Mouse (Mus musculus): ENCODE data around the gene Rfc5.

GRCm38 (mm10) chr5:117397371-117397770 lies 8.5 kb upstream of the Rfc5 start:
- TF ChIP-seq CTCF (IDR thresholded peaks at IDR 0.05; ENCODE audit: control insufficient read depth, insufficient read depth, low read length) (no peak), POLR2A (IDR thresholded peaks at IDR 0.05; ENCODE audit: borderline replicate concordance, control insufficient read depth, low read depth, low read length) (no peak)

All from bone marrow, adult 2 months (tissue).